Mouse (Mus musculus) gonadal fat pad, adult 2 months (tissue): ENCODE measurements at regions not wholly inside any gene's neighbourhood (a gene's known extent, or its start where the extent isn't known, plus 50 kb on each side); places are given as distances from the start of the nearest gene placed in this dataset.
"Not testable (repeated sequence)": the region's sequence is repeated elsewhere in the genome, so short reads cannot be mapped to it uniquely, and the experiment has no call there.

Source experiments
- DNase-seq: peaks from one replicate; pipeline ENCODE4 v3.0.0-alpha.2; 2012; ENCODE audit warnings: low read depth

- no peak for DNase-seq
These were observed 50.9 kb upstream of the Hivep1 start for GRCm38 (mm10) chr13:42000966-42001365.

GRCm38 (mm10) chr13:41997883-41998282 is 53.9 kb upstream of the Hivep1 start:
- DNase-seq, result no peak

GRCm38 (mm10) chr13:41994126-41994525 is 57.7 kb upstream of the Hivep1 start:
- no peak for DNase-seq

DNA sequence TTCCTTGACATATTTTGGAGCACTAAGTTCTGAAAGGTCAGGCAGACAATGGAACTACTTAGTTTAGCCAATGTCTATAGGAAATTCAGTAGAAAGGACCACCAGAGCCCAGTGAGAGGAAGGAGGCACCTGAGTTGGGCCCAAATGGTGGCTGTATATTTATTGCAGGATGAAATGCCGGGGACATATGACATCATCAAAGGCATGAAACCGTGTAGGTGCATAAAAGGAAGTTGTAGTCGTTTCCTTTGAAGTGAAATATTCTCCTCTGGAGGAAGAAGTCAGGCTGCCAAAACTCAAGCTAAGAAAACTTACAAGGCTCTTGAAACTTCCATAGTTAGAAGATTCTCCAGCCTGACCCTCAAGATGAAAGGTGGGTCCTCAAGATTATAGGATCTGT is 75.9 kb upstream of the Hivep1 start:
- no peak for DNase-seq

- no peak for DNase-seq
These were observed 88.9 kb upstream of the Hivep1 start for GRCm38 (mm10) chr13:41962915-41963314.

GRCm38 (mm10) chr13:41960960-41961359 is 90.9 kb upstream of the Hivep1 start:
- DNase-seq, result not testable (repeated sequence)

DNA sequence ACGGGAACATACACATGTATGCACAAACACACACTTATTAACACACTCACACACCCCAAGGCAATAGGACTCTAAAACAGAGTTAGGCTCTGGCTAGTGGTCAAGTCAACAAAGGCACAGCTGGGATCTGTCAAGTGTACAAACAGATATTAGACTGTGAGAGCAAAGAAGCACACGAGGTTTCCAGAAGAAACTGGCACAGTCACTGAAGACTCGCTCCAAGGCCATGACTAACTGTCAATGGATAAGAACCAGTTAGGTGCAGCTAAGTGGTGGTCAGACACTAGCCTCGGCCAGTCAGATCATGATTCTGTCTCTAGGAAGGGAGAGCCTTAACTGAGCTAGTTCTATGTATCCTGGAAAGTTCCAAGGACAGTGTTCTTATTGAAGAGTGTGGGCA is 93.9 kb upstream of the Hivep1 start:
- no peak for DNase-seq

- DNase-seq, result no peak
These were observed 95.9 kb upstream of the Hivep1 start for GRCm38 (mm10) chr13:41955884-41956283.

DNA sequence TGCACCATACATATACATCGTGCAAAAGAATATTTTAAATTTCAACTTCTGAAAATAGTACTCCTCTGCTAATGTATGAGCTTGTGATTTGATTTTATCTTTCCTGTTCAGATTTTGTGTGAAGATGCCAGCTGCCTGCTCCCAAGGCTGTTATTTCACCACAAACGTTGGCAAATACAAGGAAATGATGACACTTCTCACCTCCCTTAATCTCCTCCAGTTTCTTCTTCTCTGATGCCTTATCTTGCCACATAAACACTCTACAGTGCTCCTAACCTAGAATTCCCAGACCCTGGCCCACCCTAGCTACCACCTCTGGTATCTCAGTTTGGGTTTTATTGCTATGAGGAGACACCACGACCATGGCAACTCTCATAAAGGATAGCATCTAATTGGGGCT is 96.6 kb upstream of the Hivep1 start:
- DNase-seq, result peak; percentile 51

DNA sequence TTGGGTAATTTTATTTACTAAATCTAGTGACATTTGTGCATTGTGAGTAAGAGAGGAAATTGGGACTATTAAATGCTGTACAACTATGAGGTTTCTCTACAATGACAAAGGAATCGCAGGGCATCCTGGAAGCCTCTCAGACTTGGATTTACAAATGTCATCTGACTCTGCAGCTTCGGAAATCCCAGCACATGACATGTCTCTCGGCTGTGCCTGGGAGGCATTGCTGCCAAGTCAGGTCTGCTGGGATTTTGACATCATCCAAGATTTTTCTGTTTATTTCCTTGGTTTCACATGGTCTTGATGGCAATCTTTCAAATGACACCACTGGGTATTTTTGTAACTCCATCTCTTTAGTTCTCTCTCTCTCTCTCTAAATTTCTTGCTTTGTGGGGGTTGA is 99.4 kb upstream of the Hivep1 start:
- DNase-seq, result no peak

- DNase-seq, result no peak
These were observed 100.8 kb upstream of the Adtrp start for GRCm38 (mm10) chr13:41948241-41948640.

- DNase-seq, result no peak
These were observed 85.0 kb upstream of the Adtrp start for GRCm38 (mm10) chr13:41932313-41933100.

DNA sequence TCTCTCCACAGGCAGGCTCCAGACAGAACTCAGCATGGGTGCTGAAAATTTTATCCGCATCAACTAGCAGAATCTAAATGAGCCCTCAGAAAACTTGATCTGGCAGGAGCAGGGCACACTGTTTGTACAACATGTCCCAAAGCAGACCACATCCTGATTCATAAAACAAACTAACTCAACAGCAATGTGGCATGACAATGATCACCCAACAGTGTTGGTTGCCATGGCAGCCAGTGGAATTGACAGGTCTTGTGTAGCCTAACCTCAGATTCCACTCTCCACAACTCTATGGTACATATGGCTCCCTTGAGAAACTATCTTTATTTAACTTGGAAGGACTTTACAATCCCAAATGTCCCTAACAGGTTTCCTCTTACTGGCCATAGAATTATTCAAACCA is 82.3 kb upstream of the Adtrp start:
- DNase-seq, result no peak

- DNase-seq, result not testable (repeated sequence)
These were observed 78.4 kb upstream of the Adtrp start for GRCm38 (mm10) chr13:41925851-41926250.

- DNase-seq, result no peak
These were observed 77.7 kb upstream of the Adtrp start for GRCm38 (mm10) chr13:41925211-41925610.

GRCm38 (mm10) chr13:41921178-41921577 is 73.7 kb upstream of the Adtrp start:
- no peak for DNase-seq

DNA sequence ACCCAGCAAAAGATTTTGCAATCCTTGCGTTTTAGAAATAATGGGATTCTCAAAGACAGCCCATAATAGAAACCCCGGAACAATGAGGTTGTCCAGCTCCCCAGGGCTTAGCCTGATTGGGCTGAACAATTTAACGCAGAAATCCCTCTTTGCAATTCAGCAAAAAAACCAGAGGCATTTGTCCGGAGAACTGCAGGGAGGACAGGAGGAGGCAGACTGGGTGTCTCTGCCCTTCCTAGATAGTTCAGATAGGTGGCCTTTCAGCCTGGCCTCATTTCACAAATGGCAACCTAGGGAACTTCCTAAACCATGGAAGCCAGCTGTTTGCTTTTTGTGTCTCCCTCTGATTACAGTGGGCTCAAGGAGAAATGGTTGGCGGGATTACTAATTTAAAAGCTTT is 71.0 kb upstream of the Adtrp start:
- DNase-seq, result no peak

GRCm38 (mm10) chr13:41915816-41916215 is 68.3 kb upstream of the Adtrp start:
- DNase-seq, result not testable (repeated sequence)

DNA sequence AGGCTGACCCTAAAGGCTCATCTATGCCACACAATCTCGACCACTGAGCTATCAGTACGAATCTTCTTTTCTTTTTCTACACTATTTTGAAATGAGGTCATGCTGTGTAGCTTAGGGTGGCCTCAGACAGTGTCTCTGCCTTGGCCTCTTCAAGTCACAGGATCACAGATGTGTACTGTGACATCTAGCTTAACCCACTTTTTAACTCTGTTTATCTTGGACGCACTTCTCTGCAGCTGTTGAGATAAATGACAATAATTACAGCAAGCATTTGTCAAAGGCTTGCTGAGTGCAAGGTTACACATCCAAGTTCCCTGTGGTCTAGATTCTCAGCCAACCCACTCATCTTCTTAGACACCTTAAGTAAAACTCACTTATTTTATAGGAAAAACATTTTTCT is 63.3 kb upstream of the Adtrp start:
- no peak for DNase-seq

- no peak for DNase-seq
These were observed 62.8 kb upstream of the Adtrp start for GRCm38 (mm10) chr13:41910236-41910635.

GRCm38 (mm10) chr13:41907027-41907426 is 59.5 kb upstream of the Adtrp start:
- DNase-seq, result no peak

GRCm38 (mm10) chr13:41903286-41903685 is 55.8 kb upstream of the Adtrp start:
- DNase-seq, result no peak

DNA sequence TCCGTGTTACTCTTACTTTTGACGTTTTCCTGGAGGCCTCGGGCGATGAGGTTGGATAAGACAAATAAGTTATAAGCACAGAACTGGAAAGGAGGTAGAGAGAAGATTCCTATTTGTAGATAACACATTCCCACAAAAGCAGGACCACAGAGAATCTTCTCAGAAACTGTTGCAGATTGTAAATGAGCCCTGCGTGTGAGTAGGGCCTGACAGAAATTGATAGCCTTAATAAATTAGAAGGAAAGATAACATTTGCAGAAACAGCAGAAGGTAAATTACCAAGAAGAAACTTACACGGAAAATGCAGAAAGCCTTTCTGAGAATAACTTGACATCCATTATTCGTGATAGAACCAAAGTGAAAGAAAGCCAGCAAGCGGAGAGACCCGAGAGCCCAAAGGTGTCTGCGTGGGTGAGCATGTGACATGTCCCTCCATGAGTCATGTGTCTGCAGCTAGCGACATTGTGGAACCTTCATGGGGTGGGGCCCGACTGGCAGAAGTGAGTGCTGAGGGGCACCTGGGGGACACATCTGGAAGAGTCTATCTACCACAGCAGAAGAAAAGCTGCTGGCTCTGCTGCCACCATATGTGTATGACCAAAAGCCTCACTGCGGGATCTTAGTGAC is 52.5 kb upstream of the Adtrp start:
- DNase-seq, result no peak

DNA sequence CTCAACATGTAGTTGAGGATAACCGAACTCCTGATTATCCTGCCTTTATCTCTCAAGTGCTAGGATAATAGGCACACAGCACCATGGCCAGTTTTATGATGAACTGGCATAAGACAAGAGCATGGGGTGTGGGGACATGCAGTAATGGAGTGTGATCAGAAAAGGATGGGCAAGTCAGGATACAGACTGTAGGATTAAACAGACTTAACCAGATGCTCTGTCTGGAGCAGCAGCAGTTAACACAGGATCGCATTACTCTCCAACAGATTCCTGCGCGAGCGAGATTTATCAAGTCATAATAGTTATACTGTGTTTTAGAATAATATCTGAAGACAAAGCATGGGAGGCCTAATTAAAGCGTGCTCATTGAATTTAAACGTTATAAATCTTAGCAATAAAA is 51.8 kb upstream of the Adtrp start:
- DNase-seq, result no peak
